Mouse (Mus musculus): Measurements from ENCODE around the gene Epb41l4b.

GRCm38 (mm10) chr4:57041211-57041610 is 102.0 kb downstream of the Epb41l4b start:
- TF ChIP-seq CTCF (IDR thresholded peaks at IDR 0.05; ENCODE audit: control insufficient read depth, insufficient read depth, insufficient replicate concordance, low read depth, low read length) (no peak), POLR2A (IDR thresholded peaks at IDR 0.05; ENCODE audit: control insufficient read depth, low read depth, low read length) (no peak)

All from testis, adult 2 months (tissue).